Mouse (Mus musculus): Measurements from ENCODE around the gene Traf3ip3. TPM values are rescaled to one million over a fixed set of nuclear protein-coding genes. Genes with fewer than 3 reads are reported as not detected.

Traf3ip3 gene
- polyA plus RNA-seq, 1 experiment from 2014 or later, result 3.0 TPM

GRCm38 (mm10) chr1:193200640-193201382 lies 692 bp downstream of the Traf3ip3 start:
- Histone ChIP-seq H3K27me3 (replicated peaks; ENCODE audit: insufficient read depth, low read length) (no peaks in the 10 kb centered on the region), H3K4me2 (replicated peaks; ENCODE audit: low read depth, low read length) (no peak overlapping the region), H3K4me1 (ENCODE audit: insufficient read depth, low read depth, low read length) (no peaks in the 10 kb centered on the region)

GRCm38 (mm10) chr1:193198312-193198711 lies 3.2 kb downstream of the Traf3ip3 start:
- no peaks in the 10 kb centered on the region for H3K4me1 ChIP-seq (ENCODE audit: insufficient read depth, low read depth, low read length)
- H3K27me3 ChIP-seq (replicated peaks; ENCODE audit: insufficient read depth, low read length), result no peaks in the 10 kb centered on the region
- WGBS, result 79% methylated on average over 2 of the region's 2 CpGs
- H3K9ac ChIP-seq (replicated peaks; ENCODE audit: low read depth), result no peak overlapping the region
- no peak overlapping the region for H3K27ac ChIP-seq (ENCODE audit: low read length)
- ATAC-seq (no peak), DNase-seq (ENCODE audit: low spot score) (no peak)
- TF ChIP-seq EP300 (IDR thresholded peaks at IDR 0.05) (no peak), CTCF (IDR thresholded peaks at IDR 0.05) (peak; percentile 48)
- no peak overlapping the region for H3K4me2 ChIP-seq (replicated peaks; ENCODE audit: low read depth, low read length)
- H3K9me3 ChIP-seq (ENCODE audit: low read length), result no peaks in the 10 kb centered on the region
- no peaks in the 10 kb centered on the region for H3K36me3 ChIP-seq (ENCODE audit: insufficient read depth, low read length)
- H3K4me3 ChIP-seq (ENCODE audit: low read depth, low read length), result no peak overlapping the region

More at GRCm38 (mm10) chr1:193200640-193201382, 692 bp downstream of the Traf3ip3 start:
- Histone ChIP-seq H3K9me3 (ENCODE audit: low read length) (no peaks in the 10 kb centered on the region), H3K9ac (replicated peaks; ENCODE audit: low read depth) (no peak overlapping the region), H3K36me3 (ENCODE audit: insufficient read depth, low read length) (no peaks in the 10 kb centered on the region), H3K4me3 (ENCODE audit: low read depth, low read length) (no peak overlapping the region), H3K27ac (ENCODE audit: low read length) (peak overlapping the region; percentile 26; the same call in 1 of the 2 replicates)
- ATAC-seq (no peak), DNase-seq (ENCODE audit: low spot score) (no peak)
- TF ChIP-seq EP300 (IDR thresholded peaks at IDR 0.05) (no peak), CTCF (IDR thresholded peaks at IDR 0.05) (no peak)
- 80% methylated on average over 8 of the region's 8 CpGs for WGBS

- H3K4me1 ChIP-seq (ENCODE audit: insufficient read depth, low read depth, low read length), result no peaks in the 10 kb centered on the region
- no peaks in the 10 kb centered on the region for H3K27me3 ChIP-seq (replicated peaks; ENCODE audit: insufficient read depth, low read length)
- no peak overlapping the region for H3K4me3 ChIP-seq (ENCODE audit: low read depth, low read length)
- 76% methylated on average over 18 of the region's 18 CpGs for WGBS
- no peak overlapping the region for H3K9ac ChIP-seq (replicated peaks; ENCODE audit: low read depth)
- H3K4me2 ChIP-seq (replicated peaks; ENCODE audit: low read depth, low read length), result no peak overlapping the region
- H3K9me3 ChIP-seq (ENCODE audit: low read length), result no peaks in the 10 kb centered on the region
- ATAC-seq (no peak), DNase-seq (ENCODE audit: low spot score) (no peak)
- no peaks in the 10 kb centered on the region for H3K36me3 ChIP-seq (ENCODE audit: insufficient read depth, low read length)
- H3K27ac ChIP-seq (ENCODE audit: low read length), result no peak overlapping the region
- TF ChIP-seq EP300 (IDR thresholded peaks at IDR 0.05) (no peak), CTCF (IDR thresholded peaks at IDR 0.05) (no peak)
Measured at GRCm38 (mm10) chr1:193197494-193198205, 3.9 kb downstream of the Traf3ip3 start.

- H3K9ac ChIP-seq (replicated peaks; ENCODE audit: low read depth), result no peak overlapping the region
- WGBS, result 53% methylated on average over 3 of the region's 3 CpGs
- ATAC-seq (peak; percentile 40), DNase-seq (ENCODE audit: low spot score) (peak; percentile 38)
- H3K9me3 ChIP-seq (ENCODE audit: low read length), result no peaks in the 10 kb centered on the region
- no peaks in the 10 kb centered on the region for H3K27me3 ChIP-seq (replicated peaks; ENCODE audit: insufficient read depth, low read length)
- no peaks in the 10 kb centered on the region for H3K36me3 ChIP-seq (ENCODE audit: insufficient read depth, low read length)
- H3K4me3 ChIP-seq (ENCODE audit: low read depth, low read length), result no peak overlapping the region
- no peaks in the 10 kb centered on the region; the same call in 1 of the 2 replicates for H3K4me1 ChIP-seq (ENCODE audit: insufficient read depth, low read depth, low read length)
- no peak overlapping the region for H3K27ac ChIP-seq (ENCODE audit: low read length)
- H3K4me2 ChIP-seq (replicated peaks; ENCODE audit: low read depth, low read length), result no peak overlapping the region
- no peak for TF ChIP-seq CTCF (IDR thresholded peaks at IDR 0.05)
- TF ChIP-seq EP300 (IDR thresholded peaks at IDR 0.05), result peak; percentile 37; the same call in 1 of the 2 replicates
Measured at GRCm38 (mm10) chr1:193195169-193195810, 6.2 kb downstream of the Traf3ip3 start.

GRCm38 (mm10) chr1:193194416-193195140 lies 6.9 kb downstream of the Traf3ip3 start:
- H3K27ac ChIP-seq (ENCODE audit: low read length), result no peak overlapping the region
- H3K9ac ChIP-seq (replicated peaks; ENCODE audit: low read depth), result no peak overlapping the region
- no peaks in the 10 kb centered on the region for H3K27me3 ChIP-seq (replicated peaks; ENCODE audit: insufficient read depth, low read length)
- 75% methylated on average over 3 of the region's 3 CpGs for WGBS
- H3K4me1 ChIP-seq (ENCODE audit: insufficient read depth, low read depth, low read length), result peaks cover 7% of the 10 kb centered on the region; the same call in 1 of the 2 replicates
- H3K36me3 ChIP-seq (ENCODE audit: insufficient read depth, low read length), result no peaks in the 10 kb centered on the region
- TF ChIP-seq EP300 (IDR thresholded peaks at IDR 0.05) (no peak), CTCF (IDR thresholded peaks at IDR 0.05) (no peak)
- no peaks in the 10 kb centered on the region for H3K9me3 ChIP-seq (ENCODE audit: low read length)
- H3K4me2 ChIP-seq (replicated peaks; ENCODE audit: low read depth, low read length), result no peak overlapping the region
- DNase-seq (ENCODE audit: low spot score) (no peak), ATAC-seq (no peak)
- H3K4me3 ChIP-seq (ENCODE audit: low read depth, low read length), result no peak overlapping the region

Measured in lung, postnatal 0 days (tissue).